Mouse (Mus musculus) spleen, adult 10 weeks (tissue): ENCODE measurements around the gene Trem3. TPM values are rescaled to one million over a fixed set of nuclear protein-coding genes. Genes with fewer than 3 reads are reported as not detected.

Experiments used
- polyA plus RNA-seq: library from polyadenylated mRNA; stranded (reverse); fragments of 350-450 nt; fragmentation: Illumina TruSeq; extraction: RNeasy Lipid Tissue Mini Kit (QIAGEN cat#74804); gene quantifications from one replicate; pipeline ENCODE4 v1.2.3, GENCODE M21; 2015; ENCODE audit warnings: low replicate concordance; ENCODE audit not compliant: insufficient read depth

Gene Trem3
- polyA plus RNA-seq = 3.7 TPM

GRCm38 (mm10) chr17:48247221-48247928, at the start of gene Trem3:
Trem3 (plus strand) TSS chr17:48247777.

GRCm38 (mm10) chr17:48232518-48232917, 15.1 kb upstream of the Trem3 start, which contains the start of gene Trem1:
Trem1 (plus strand) TSS chr17:48232768.

GRCm38 (mm10) chr17:48263741-48264362, 16.3 kb downstream of the Trem3 start, which contains the start of gene Treml4:
Treml4 (plus strand) TSS chr17:48264295.

GRCm38 (mm10) chr17:48299203-48299602, 51.6 kb downstream of the Trem3 start, which contains the start of gene Treml2:
Treml2 (plus strand) TSS chr17:48299498.

Other genes with a start within 250 kb of the Trem3 start
- gene 1700122O11Rik, start 209.5 kb upstream of the Trem3 start, polyA plus RNA-seq = not detected
- gene 1700067P10Rik, start 158.5 kb upstream of the Trem3 start, polyA plus RNA-seq = not detected
- 0.32 TPM for gene 9830107B12Rik, start 101.5 kb upstream of the Trem3 start, polyA plus RNA-seq
- gene A530064D06Rik, start 80.5 kb upstream of the Trem3 start, polyA plus RNA-seq = 4.2 TPM
- gene Trem1, start 15.0 kb upstream of the Trem3 start, polyA plus RNA-seq = 3.4 TPM
- 80.5 TPM for gene Treml4, start 16.5 kb downstream of the Trem3 start, polyA plus RNA-seq
- 78.2 TPM for gene Treml2, start 51.7 kb downstream of the Trem3 start, polyA plus RNA-seq
- gene B430306N03Rik, start 68.4 kb downstream of the Trem3 start, polyA plus RNA-seq = 14.7 TPM
- 0.29 TPM for gene Trem2, start 98.6 kb downstream of the Trem3 start, polyA plus RNA-seq
- 4.1 TPM for gene Treml1, start 112.1 kb downstream of the Trem3 start, polyA plus RNA-seq
- gene Nfya, start 162.1 kb downstream of the Trem3 start, polyA plus RNA-seq = 86.0 TPM
- gene Oard1, start 162.2 kb downstream of the Trem3 start, polyA plus RNA-seq = 75.5 TPM
- gene Apobec2, start 185.2 kb downstream of the Trem3 start, polyA plus RNA-seq = 0.83 TPM
- 8.9 TPM for gene Tspo2, start 203.7 kb downstream of the Trem3 start, polyA plus RNA-seq
- 9.0 TPM for gene Unc5cl, start 207.1 kb downstream of the Trem3 start, polyA plus RNA-seq